Mouse (Mus musculus): ENCODE measurements around the gene Gm49325. TPM values are rescaled to one million over a fixed set of nuclear protein-coding genes. Genes with fewer than 3 reads are reported as not detected.

The Gm49325 gene
- polyA plus RNA-seq (2012; rRNA removed; ENCODE audit: low replicate concordance) = 0.84 TPM in 1 of 2 replicates, not detected in the other

DNA sequence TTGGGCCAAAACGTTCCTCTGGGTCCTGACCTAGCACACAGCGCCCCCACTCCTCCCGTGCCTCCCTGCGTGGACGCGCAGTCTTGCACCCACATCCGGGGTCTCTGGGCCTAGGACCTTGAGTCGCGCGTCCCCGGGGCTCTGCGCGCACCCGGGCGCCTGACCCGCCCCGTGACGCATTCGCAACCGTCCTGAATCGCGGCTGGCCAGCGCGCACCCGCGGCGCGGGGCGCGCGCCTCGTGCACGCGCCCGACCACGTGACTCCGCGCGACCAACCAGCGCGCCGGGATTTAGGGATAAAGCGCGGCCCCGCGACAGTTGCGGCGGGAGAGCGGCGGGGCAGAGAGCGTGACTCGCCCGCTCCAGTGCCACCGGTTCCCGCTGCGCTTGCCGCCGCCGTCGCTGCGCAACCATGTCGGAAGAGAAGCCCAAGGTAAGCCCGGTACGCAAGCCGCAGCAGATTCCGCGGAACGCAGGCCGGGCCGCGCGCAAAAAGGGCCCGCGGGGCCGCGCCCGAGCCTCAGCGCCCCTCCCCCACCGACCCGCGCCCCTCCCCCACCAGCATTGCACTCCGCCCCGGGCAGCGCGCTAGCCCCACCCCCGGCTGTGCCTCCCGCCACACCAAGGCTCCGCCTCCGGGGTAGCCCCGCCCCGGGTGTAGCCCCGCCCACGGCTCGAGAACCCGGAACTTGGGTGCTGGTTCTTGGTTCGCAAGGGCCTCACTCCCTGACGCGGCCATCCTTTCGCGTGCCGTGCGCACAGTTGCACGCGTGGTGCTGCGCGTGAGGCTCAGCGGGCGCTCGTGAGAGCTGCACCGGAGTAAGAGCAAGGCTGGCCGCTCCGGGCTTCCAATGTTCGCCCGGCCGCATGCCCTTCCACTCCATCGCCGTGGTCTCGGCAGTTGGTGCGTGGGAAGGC is at the start of gene Gm49325, which contains the start of gene Sumo3:
TSS of gene Gm49325 (plus strand) at position 290 of the 919 bp plus-strand sequence.
TSS of gene Sumo3 (plus strand) at position 190 of the 919 bp plus-strand sequence.

DNA sequence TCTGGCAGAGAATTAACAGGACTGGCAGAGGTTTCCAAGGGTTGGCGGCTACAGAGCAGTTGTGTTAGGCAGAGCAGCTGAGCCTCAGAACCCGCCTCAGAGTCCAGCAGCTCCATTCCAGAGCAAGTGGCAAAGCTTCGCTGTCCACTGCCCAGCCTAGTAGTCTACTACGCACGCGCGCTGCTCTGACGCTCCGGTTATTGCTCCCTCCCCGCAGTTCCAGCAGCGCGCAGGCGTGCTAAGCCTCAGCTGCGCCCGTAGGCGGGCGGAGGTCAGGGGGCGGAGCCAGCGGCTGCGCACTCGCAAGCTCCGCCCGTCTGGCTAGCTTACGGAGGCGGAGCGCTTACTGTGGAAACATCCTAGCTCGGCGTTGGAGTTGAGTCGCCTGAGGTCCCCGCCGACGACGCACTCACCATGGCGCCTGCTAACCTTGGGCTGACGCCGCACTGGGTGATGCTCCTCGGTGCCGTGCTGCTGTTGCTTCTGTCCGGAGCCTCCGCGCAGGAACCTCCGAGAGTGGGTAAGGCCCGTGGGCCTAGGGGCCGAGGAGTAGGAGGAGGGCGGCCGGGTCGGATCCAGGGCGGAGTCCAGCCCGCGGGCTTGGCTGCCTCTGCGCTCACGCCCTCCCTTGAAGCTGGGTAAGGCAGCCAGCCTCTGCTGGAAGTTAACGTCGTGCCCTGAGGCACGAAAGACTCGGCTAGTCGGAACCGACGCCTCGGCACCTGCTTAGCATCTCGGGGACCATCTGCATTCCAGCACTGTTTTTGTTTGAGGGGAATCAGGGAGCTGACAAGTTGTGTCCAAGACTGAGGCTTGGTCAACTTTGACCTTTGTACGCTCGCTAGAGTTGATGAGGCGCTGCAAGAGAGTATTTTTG is 24.4 kb upstream of the Gm49325 start, which contains the start of gene Pttg1ip:
TSS of gene Pttg1ip (plus strand) at position 313 of the 877 bp plus-strand sequence.

DNA sequence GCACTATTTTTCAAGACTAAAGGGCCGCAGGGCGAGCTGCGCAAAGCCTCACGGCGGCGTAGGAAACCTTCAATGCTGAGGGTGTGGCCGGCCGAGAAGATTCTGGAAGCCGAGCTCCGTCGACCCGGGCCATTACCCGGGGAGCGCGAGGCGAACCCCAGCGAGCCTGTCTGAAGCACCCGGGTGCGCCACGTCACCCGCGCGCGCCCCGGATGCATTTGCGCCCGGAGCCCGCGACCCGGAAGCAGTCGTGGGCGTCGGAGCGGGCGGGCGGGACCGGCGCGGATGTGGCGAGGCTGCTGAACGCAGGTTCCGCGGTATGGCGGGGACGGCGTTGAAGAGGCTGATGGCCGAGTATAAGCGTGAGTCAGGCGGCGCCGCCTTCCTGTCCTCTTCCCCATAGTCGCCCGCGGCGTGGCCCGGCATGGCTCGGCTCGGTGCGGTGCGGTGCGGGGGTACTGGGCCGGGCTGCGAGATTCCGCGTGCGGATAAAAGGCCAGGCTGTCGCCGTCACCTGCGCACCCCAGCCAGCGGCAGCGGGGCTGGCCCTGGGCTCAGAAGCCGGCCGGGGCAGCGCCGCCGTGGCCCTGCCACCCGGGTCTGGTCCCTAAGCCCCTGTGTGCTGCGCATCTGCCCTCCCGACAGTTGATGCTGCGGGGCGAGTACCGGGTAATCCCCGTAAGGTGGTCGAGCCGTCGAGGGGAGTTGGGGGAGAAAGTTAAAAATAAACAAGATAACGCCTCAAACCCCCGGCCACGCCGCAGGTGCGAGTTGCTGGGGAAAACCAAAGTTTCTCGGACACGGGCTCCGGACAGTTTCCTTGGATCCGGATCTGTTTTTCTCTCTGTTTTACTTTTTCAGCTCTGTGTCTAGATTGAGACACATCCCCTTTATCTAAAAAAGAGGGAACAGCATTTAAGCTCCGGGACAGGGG is 16.3 kb downstream of the Gm49325 start, which contains the start of gene Ube2g2:
TSS of gene Ube2g2 (plus strand) at position 221 of the 934 bp plus-strand sequence.

DNA sequence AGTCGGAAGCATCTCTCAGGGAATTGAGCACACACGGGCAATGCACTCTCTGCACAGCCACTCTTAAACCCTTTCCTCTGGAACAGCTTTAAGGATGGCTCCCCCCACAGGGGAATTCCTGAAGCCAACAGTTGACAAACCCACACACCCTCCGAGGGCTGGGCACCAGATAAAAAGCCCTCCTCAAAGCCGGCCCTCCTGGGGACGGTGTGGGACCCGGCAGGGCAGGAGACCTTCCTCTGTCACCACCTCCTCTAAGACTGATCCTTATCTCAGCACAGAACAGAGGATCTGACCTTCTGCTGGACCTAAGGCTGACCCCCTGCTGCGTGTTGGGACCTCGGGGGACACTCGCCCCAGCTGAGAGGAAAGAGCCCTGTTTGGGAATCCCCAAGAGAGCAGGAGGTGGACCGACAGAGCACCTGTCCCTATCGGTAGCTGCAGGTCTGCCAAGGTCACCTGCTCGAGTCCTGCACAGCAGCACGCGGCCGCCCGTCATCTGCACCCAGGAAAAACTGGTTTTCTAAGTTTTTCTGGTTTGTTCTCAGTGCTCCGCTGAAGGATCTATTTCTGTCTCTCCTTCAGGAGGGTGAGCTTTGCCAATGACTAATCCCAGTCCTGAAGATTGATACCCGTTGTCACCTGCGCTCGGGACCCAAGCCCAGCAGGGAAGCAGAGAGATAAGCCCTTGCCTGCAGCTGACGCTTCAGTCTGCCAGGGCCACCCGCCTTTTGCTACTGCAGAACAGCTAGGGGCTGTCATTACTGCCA is 80.1 kb downstream of the Gm49325 start, which contains the start of gene Tspear:
TSS of gene Tspear (plus strand) at position 675 of the 770 bp plus-strand sequence.

DNA sequence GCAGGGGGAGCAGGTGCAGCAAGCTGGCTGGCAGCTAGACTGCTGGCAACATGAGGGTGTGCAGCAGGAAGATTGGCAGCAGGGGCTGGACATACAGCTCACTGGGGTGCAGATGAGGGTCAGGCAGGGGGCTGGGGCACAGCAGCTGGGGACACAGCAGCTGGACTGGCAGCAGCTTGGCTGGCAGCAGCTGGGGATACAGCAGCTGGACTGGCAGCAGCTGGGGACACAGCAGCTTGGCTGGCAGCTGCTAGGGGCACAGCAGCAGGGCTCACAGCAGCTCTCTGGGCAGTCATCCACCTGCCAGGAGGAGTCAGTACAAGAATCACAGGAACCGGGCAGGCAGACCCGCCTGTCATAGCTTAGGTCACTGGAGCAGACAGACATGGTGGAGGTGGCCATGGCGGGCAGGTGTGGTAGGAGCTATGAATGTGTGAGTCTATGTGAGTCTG is 84.4 kb downstream of the Gm49325 start, which contains the start of gene Gm19402:
TSS of gene Gm19402 (minus strand) at position 402 of the 452 bp plus-strand sequence.

Other genes with a start within 250 kb of the Gm49325 start
- gene Adarb1, start 187.9 kb upstream of the Gm49325 start, polyA plus RNA-seq (2012; rRNA removed; ENCODE audit: low replicate concordance) = 11.9 and 20.8 TPM in 2 replicates
- gene Fam207a, start 90.4 kb upstream of the Gm49325 start, polyA plus RNA-seq (2012; rRNA removed; ENCODE audit: low replicate concordance) = 19.1 and 32.2 TPM in 2 replicates
- 24.9 and 35.8 TPM in 2 replicates for gene Itgb2, start 75.9 kb upstream of the Gm49325 start, polyA plus RNA-seq (2012; rRNA removed; ENCODE audit: low replicate concordance)
- gene Pttg1ip, start 24.5 kb upstream of the Gm49325 start, polyA plus RNA-seq (2012; rRNA removed; ENCODE audit: low replicate concordance) = 234 and 258 TPM in 2 replicates
- 253 and 352 TPM in 2 replicates for gene Sumo3, start 100 bp upstream of the Gm49325 start, polyA plus RNA-seq (2012; rRNA removed; ENCODE audit: low replicate concordance)
- 60.5 and 66.2 TPM in 2 replicates for gene Ube2g2, start 16.1 kb downstream of the Gm49325 start, polyA plus RNA-seq (2012; rRNA removed; ENCODE audit: low replicate concordance)
- 1.1 TPM in 1 of 2 replicates, not detected in the other for gene Tspear, start 80.4 kb downstream of the Gm49325 start, polyA plus RNA-seq (2012; rRNA removed; ENCODE audit: low replicate concordance)
- not detected in 2 replicates for gene Gm19402, start 84.6 kb downstream of the Gm49325 start, polyA plus RNA-seq (2012; rRNA removed; ENCODE audit: low replicate concordance)
- gene Gm9508, start 91.0 kb downstream of the Gm49325 start, polyA plus RNA-seq (2012; rRNA removed; ENCODE audit: low replicate concordance) = not detected in 2 replicates
- gene Gm10272, start 100.4 kb downstream of the Gm49325 start, polyA plus RNA-seq (2012; rRNA removed; ENCODE audit: low replicate concordance) = not detected in 2 replicates
- gene Gm10024, start 105.3 kb downstream of the Gm49325 start, polyA plus RNA-seq (2012; rRNA removed; ENCODE audit: low replicate concordance) = not detected in 2 replicates
- not detected in 2 replicates for gene Gm10142, start 109.6 kb downstream of the Gm49325 start, polyA plus RNA-seq (2012; rRNA removed; ENCODE audit: low replicate concordance)
- not detected in 2 replicates for gene Krtap12-1, start 114.4 kb downstream of the Gm49325 start, polyA plus RNA-seq (2012; rRNA removed; ENCODE audit: low replicate concordance)
- gene Gm10100, start 120.3 kb downstream of the Gm49325 start, polyA plus RNA-seq (2012; rRNA removed; ENCODE audit: low replicate concordance) = not detected in 2 replicates
- gene Gm18596, start 136.4 kb downstream of the Gm49325 start, polyA plus RNA-seq (2012; rRNA removed; ENCODE audit: low replicate concordance) = not detected in 2 replicates
- not detected in 2 replicates for gene Gm9736, start 145.2 kb downstream of the Gm49325 start, polyA plus RNA-seq (2012; rRNA removed; ENCODE audit: low replicate concordance)
- gene Gm3233, start 153.5 kb downstream of the Gm49325 start, polyA plus RNA-seq (2012; rRNA removed; ENCODE audit: low replicate concordance) = not detected in 2 replicates
- gene Gm3238, start 165.1 kb downstream of the Gm49325 start, polyA plus RNA-seq (2012; rRNA removed; ENCODE audit: low replicate concordance) = not detected in 2 replicates
- not detected in 2 replicates for gene Gm7138, start 170.7 kb downstream of the Gm49325 start, polyA plus RNA-seq (2012; rRNA removed; ENCODE audit: low replicate concordance)
- not detected in 2 replicates for gene Gm3250, start 176.3 kb downstream of the Gm49325 start, polyA plus RNA-seq (2012; rRNA removed; ENCODE audit: low replicate concordance)
- gene Gm7137, start 182.0 kb downstream of the Gm49325 start, polyA plus RNA-seq (2012; rRNA removed; ENCODE audit: low replicate concordance) = not detected in 2 replicates
- gene Gm9639, start 188.9 kb downstream of the Gm49325 start, polyA plus RNA-seq (2012; rRNA removed; ENCODE audit: low replicate concordance) = not detected in 2 replicates
- not detected in 2 replicates for gene Gm19668, start 192.9 kb downstream of the Gm49325 start, polyA plus RNA-seq (2012; rRNA removed; ENCODE audit: low replicate concordance)
- not detected in 2 replicates for gene Gm9507, start 205.6 kb downstream of the Gm49325 start, polyA plus RNA-seq (2012; rRNA removed; ENCODE audit: low replicate concordance)
- not detected in 2 replicates for gene Gm2696, start 208.5 kb downstream of the Gm49325 start, polyA plus RNA-seq (2012; rRNA removed; ENCODE audit: low replicate concordance)
- gene Krtap10-4, start 220.9 kb downstream of the Gm49325 start, polyA plus RNA-seq (2012; rRNA removed; ENCODE audit: low replicate concordance) = not detected in 2 replicates
- not detected in 2 replicates for gene Krtap10-10, start 229.8 kb downstream of the Gm49325 start, polyA plus RNA-seq (2012; rRNA removed; ENCODE audit: low replicate concordance)
- not detected in 2 replicates for gene Gm36176, start 240.6 kb downstream of the Gm49325 start, polyA plus RNA-seq (2012; rRNA removed; ENCODE audit: low replicate concordance)
- not detected in 2 replicates for gene Gm10318, start 246.7 kb downstream of the Gm49325 start, polyA plus RNA-seq (2012; rRNA removed; ENCODE audit: low replicate concordance)

Measured in subcutaneous adipose tissue, adult 2 months (tissue).